Mouse (Mus musculus) ES-E14 (cell line): ENCODE data around the gene Ddah2. TPM values are rescaled to one million over a fixed set of nuclear protein-coding genes. Genes with fewer than 3 reads are reported as not detected.

Source experiments
- DNase-seq: peaks from one replicate; pipeline ENCODE4 v3.0.0-alpha.2; 2013; ENCODE audit warnings: low read depth, low spot score
- H3K27ac ChIP-seq: 2 replicates; pipeline ENCODE4 v1.5.1; 2012; ENCODE audit warnings: low read depth, mild to moderate bottlenecking, low read length, moderate library complexity, mixed read lengths; ENCODE audit not compliant: poor library complexity, insufficient read depth, severe bottlenecking
- H3K36me3 ChIP-seq: 2 replicates; pipeline ENCODE4 v1.6.1; 2012; ENCODE audit warnings: mild to moderate bottlenecking, low read length, moderate library complexity, mixed read lengths; ENCODE audit not compliant: control insufficient read depth, poor library complexity, insufficient read depth, severe bottlenecking
- H3K4me1 ChIP-seq, 2 experiments: fragments of 150-350 bp in 1 of 2; sonication (generic) in 1 of 2; 2 replicates each; pipeline ENCODE4 v1.6.1; 2012; ENCODE audit warnings: low read length in 2 of 2, mild to moderate bottlenecking in 1 of 2, mixed read lengths in 1 of 2; ENCODE audit not compliant: control insufficient read depth in 2 of 2, insufficient read depth in 2 of 2, poor library complexity in 1 of 2
- H3K4me3 ChIP-seq, 2 experiments: fragments of 150-350 bp in 1 of 2; sonication (generic) in 1 of 2; 2 replicates each; pipeline ENCODE4 v1.5.1; 2012; ENCODE audit warnings: low read length in 2 of 2, low read depth in 1 of 2, mild to moderate bottlenecking in 1 of 2, mixed read lengths in 1 of 2; ENCODE audit not compliant: insufficient read depth in 1 of 2, poor library complexity in 1 of 2, severe bottlenecking in 1 of 2
- H3K9ac ChIP-seq: 2 replicates; pipeline ENCODE4 v1.6.1; 2012; ENCODE audit warnings: low read depth, mild to moderate bottlenecking, low read length, mixed read lengths; ENCODE audit not compliant: poor library complexity, insufficient read depth, severe bottlenecking
- H3K9me3 ChIP-seq: fragments of 150-350 bp; sonication (generic); 2 replicates; pipeline ENCODE4 v1.6.1; 2012; ENCODE audit warnings: low read depth, mild to moderate bottlenecking, low read length; ENCODE audit not compliant: control insufficient read depth, insufficient read depth
- CHD2 ChIP-seq: IDR thresholded peaks from 2 replicates; pipeline ENCODE4 v1.6.1; 2014; ENCODE audit warnings: mild to moderate bottlenecking, low read depth, low read length, inconsistent platforms
- HCFC1 ChIP-seq: IDR thresholded peaks from 2 replicates; pipeline ENCODE4 v1.6.1; 2012; ENCODE audit warnings: low read length, inconsistent platforms, borderline replicate concordance; ENCODE audit not compliant: insufficient read depth
- MAFK ChIP-seq: IDR thresholded peaks from 2 replicates; pipeline ENCODE4 v1.6.1; 2014; ENCODE audit warnings: mild to moderate bottlenecking, low read depth, low read length, inconsistent platforms; ENCODE audit not compliant: insufficient read depth
- ZC3H11A ChIP-seq: IDR thresholded peaks from 2 replicates; pipeline ENCODE4 v1.6.1; 2012; ENCODE audit warnings: low read depth, mild to moderate bottlenecking, inconsistent platforms, low read length, borderline replicate concordance
- ZNF384 ChIP-seq: IDR thresholded peaks from 2 replicates; pipeline ENCODE4 v1.6.1; 2012; ENCODE audit warnings: low read depth, low read length, inconsistent platforms
- in situ Hi-C, 2 experiments: fragments of 600-800 bp; cut with MboI; formaldehyde crosslinking; loops; one replicate each; pipeline ENCODE4 v1.15.1; 2025; ENCODE audit warnings: low sequenced_read_pairs in 2 of 2, inconsistent platforms in 1 of 2; ENCODE audit not compliant: unreplicated experiment in 2 of 2
- total RNA-seq: library from RNA; depleted of rRNA; stranded (reverse); fragments of 300-350 nt; gene quantifications from 2 replicates; pipeline ENCODE4 v1.2.3, GENCODE M21; 2012

The Ddah2 gene
- total RNA-seq, 1 experiment: 45.0 TPM

DNA sequence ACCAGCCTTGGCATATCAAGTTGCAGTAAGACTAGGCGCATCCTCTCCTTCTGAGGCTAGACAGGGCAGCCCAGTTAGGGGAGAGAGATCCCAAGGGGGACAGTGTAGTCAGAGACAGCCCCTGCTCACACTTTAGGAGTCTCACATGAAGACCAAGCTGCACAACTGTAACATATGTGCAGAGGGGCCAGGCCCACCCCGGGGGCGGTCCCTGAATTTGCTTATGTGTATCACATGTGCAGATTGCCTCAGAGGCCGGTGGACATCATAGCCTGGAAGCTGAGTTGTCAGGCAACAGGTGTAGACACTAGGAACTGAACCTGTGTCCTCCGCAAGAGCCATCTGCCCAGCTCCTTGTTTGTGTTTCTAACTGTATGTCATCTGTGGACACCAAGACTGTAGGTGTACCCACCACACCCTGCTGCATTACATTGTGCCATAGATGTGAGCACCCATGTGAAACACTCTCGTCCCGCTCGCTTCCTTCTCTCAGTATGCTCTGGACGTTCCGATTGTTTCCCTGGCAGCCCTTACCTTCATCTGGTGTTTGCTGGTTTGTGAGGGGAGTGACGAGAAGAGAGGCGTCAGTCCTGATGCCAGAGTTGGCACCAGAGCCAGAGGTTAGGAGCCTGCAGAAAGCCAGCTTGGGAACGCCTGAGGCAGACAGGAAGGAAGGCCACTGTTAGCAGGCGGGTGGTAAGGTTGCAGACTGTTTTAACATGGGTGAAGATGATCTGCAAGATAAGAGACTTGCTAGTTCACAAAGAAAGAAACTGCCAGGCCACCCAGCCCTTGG is 33.8 kb downstream of the Ddah2 start:
- Histone ChIP-seq H3K4me1 (peaks cover 0 to 2% of the 10 kb centered on the region in 2 experiments; a peak in 1 of 4 replicates), H3K9me3 (no peaks in the 10 kb centered on the region), H3K4me3 (no peak overlapping the region), H3K27ac (no peak overlapping the region), H3K36me3 (peaks cover 12% of the 10 kb centered on the region; the same call in 1 of the 2 replicates), H3K9ac (no peak overlapping the region)
- DNase-seq: no peak
- in situ Hi-C loops: no loop called here
- no peak for TF ChIP-seq ZNF384

DNA sequence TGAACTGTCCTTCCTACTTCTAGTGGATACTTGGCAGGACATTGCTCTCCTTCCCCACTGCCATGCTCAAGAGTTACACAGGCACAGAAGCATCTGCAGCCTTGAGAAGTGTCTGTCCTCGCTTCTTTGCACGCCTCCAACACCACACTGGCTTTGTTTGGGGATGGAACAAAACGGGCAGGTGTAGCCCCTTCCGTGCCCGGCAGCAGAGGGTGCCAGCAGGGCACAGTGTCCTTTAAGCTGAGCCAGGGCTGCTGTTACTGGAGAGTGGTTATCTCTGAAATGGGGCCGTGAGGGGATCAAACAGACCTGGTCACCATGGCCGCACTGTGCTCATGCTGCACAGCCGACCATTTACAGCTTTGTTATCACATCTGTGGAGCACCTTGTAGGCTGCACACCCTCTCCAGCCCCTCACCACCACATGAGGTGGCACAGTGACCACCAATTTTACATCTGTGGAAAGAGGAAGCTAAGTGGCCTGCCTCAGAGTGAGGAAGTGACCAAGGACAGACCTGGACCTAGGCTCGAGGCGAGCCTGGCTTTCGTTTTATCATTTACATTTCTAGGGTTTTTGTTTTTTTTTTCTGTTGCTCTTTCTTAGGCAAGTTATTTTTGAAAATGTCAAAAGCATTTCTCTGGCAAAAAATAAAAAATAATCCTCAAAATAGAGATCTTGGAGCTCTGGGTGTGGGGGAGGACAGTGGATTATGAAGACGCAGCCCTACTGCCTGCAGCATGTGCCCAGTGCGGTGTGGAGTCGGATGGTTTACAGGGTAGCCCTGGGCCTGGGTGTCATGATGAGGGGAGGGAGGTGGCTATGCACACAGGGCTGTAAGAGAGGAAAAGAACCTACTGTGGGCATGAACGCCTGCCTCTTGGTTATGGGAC is 35.9 kb downstream of the Ddah2 start:
- Histone ChIP-seq H3K9ac (no peak overlapping the region), H3K4me3 (no peak overlapping the region), H3K36me3 (peaks cover 16% of the 10 kb centered on the region; the same call in 1 of the 2 replicates), H3K4me1 (peaks cover 0 to 4% of the 10 kb centered on the region in 2 experiments; a peak in 1 of 4 replicates), H3K9me3 (no peaks in the 10 kb centered on the region), H3K27ac (no peak overlapping the region)
- TF ChIP-seq HCFC1 (no peak), CHD2 (no peak), ZC3H11A (no peak), ZNF384 (no peak), MAFK (no peak)
- no peak for DNase-seq
- in situ Hi-C loops: no loop called here

DNA sequence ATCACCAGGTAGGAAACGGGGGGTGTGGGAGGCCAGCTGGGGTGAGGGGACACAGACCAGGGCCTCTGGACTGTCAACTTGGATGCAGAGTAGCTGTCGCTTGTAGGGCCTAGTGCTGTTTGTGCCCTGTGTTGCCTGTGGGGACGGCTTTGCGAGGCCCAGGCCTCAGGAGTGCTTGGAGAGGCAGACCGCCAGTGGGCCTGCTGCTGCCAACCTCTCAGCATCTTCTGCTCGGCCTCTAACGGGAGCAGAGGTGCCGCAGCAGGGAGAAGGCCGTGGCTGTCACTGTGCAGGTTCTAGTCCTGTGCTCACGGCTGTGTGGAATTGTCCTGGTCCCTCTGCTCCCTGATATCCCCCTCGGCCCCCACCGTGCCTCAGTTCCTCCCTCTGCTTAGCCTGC is 37.8 kb downstream of the Ddah2 start:
- no peak for TF ChIP-seq MAFK
- no peak for TF ChIP-seq CHD2
- TF ChIP-seq HCFC1: no peak
- TF ChIP-seq ZNF384: no peak
- TF ChIP-seq ZC3H11A: no peak
- Histone ChIP-seq H3K4me1 (peaks cover 0 to 8% of the 10 kb centered on the region in 2 experiments; a peak in 1 of 4 replicates), H3K4me3 (no peak overlapping the region), H3K36me3 (peaks cover 21% of the 10 kb centered on the region; the same call in 1 of the 2 replicates), H3K27ac (no peak overlapping the region), H3K9ac (no peak overlapping the region), H3K9me3 (no peaks in the 10 kb centered on the region)
- DNase-seq: no peak
- in situ Hi-C loops: no loop called here

DNA sequence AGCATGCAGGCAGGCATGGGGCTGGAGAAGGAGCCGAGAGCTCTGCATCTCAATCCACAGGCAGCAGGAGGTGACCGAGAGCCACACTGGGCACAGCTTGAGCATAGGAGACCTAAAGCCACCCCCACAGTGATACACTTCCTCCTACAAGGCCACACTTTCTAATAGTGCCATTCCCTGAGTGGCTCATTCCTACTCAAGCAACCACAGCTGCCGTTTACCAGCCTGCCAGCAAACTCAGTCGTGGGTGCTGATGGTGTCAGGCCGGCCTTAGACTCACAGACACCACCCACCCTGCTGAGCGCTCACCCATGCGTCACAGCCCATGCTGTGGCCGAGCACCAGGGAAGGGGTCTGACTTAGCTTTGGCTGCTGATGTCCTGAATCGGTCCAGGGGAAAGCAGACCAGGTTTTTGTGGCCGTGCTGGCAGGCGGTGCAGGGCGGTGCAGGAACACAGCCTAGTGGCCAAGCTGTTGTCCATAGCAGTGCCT is 38.4 kb downstream of the Ddah2 start:
- no peak overlapping the region for H3K9ac ChIP-seq
- DNase-seq: no peak
- in situ Hi-C loops: no loop called here
- H3K4me1 ChIP-seq: peaks cover 0 to 8% of the 10 kb centered on the region in 2 experiments; a peak in 1 of 4 replicates
- H3K27ac ChIP-seq: no peak overlapping the region
- no peak overlapping the region for H3K4me3 ChIP-seq
- no peaks in the 10 kb centered on the region for H3K9me3 ChIP-seq
- TF ChIP-seq ZC3H11A (no peak), CHD2 (no peak), HCFC1 (no peak), MAFK (no peak), ZNF384 (no peak)
- H3K36me3 ChIP-seq: peaks cover 26% of the 10 kb centered on the region; the same call in 1 of the 2 replicates
